Mouse (Mus musculus) 3T3-L1 (cell line): ENCODE measurements around the gene Gm20388.

Experiments used
- DNase-seq: peaks from one replicate; pipeline ENCODE4 v3.0.0-alpha.2; 2015; ENCODE audit warnings: low read depth, low spot score

Gene Gm20388

GRCm38 (mm10) chr8:122347811-122348552 lies 2437.3 kb downstream of the Gm20388 start:
- DNase-seq, result peak; percentile 96

- DNase-seq, result no peak
These were observed 2439.0 kb downstream of the Gm20388 start for GRCm38 (mm10) chr8:122349357-122350297.

GRCm38 (mm10) chr8:122350309-122351089 lies 2439.9 kb downstream of the Gm20388 start:
- no peak for DNase-seq

GRCm38 (mm10) chr8:122354157-122354556 lies 2443.5 kb downstream of the Gm20388 start:
- DNase-seq, result no peak

- peak; percentile 69 for DNase-seq
These were observed 2445.3 kb downstream of the Gm20388 start for GRCm38 (mm10) chr8:122355642-122356606.

GRCm38 (mm10) chr8:122357202-122357601 lies 2446.6 kb downstream of the Gm20388 start:
- no peak for DNase-seq

- DNase-seq, result no peak
These were observed 2447.0 kb downstream of the Gm20388 start for GRCm38 (mm10) chr8:122357641-122358040.

GRCm38 (mm10) chr8:122359111-122359775 lies 2448.6 kb downstream of the Gm20388 start:
- DNase-seq, result peak; percentile 69

GRCm38 (mm10) chr8:122360696-122361416 lies 2450.2 kb downstream of the Gm20388 start, which contains the start of gene Trhr2:
TSS of gene Trhr2 (minus strand) at chr8:122360746.
- no peak for DNase-seq

GRCm38 (mm10) chr8:122362271-122362670 lies 2451.6 kb downstream of the Gm20388 start:
- DNase-seq, result no peak

GRCm38 (mm10) chr8:122362967-122363366 lies 2452.3 kb downstream of the Gm20388 start:
- no peak for DNase-seq

GRCm38 (mm10) chr8:122368494-122368893 lies 2457.9 kb downstream of the Gm20388 start:
- DNase-seq, result peak; percentile 77

GRCm38 (mm10) chr8:122369665-122370064 lies 2459.0 kb downstream of the Gm20388 start:
- peak; percentile 87 for DNase-seq

GRCm38 (mm10) chr8:122371706-122372105 lies 2461.1 kb downstream of the Gm20388 start:
- no peak for DNase-seq

GRCm38 (mm10) chr8:122375320-122375719 lies 2464.7 kb downstream of the Gm20388 start:
- no peak for DNase-seq

GRCm38 (mm10) chr8:122375751-122376364 lies 2465.2 kb downstream of the Gm20388 start:
- no peak for DNase-seq

- peak; percentile 96 for DNase-seq
These were observed 2466.0 kb downstream of the Gm20388 start, which contains the start of gene Zc3h18 for GRCm38 (mm10) chr8:122376365-122377231. TSS of gene Zc3h18 (plus strand) at chr8:122376609.

- DNase-seq, result no peak
These were observed 2472.4 kb downstream of the Gm20388 start for GRCm38 (mm10) chr8:122383039-122383438.
